Mouse (Mus musculus): ENCODE results near the gene Olfr476. TPM values are rescaled to one million over a fixed set of nuclear protein-coding genes. Genes with fewer than 3 reads are reported as not detected.
"Not testable (repeated sequence)": the region's sequence is repeated elsewhere in the genome, so short reads cannot be mapped to it uniquely, and the experiment has no call there.

Olfr476 gene
- not detected in 2 replicates for polyA plus RNA-seq (2016; fragmentation: Nextera tagmentation; extraction: Ambion mirVana)

- Histone ChIP-seq H3K27me3 (no peaks in the 10 kb centered on the region), H3K36me3 (no peaks in the 10 kb centered on the region), H3K4me2 (replicated peaks) (no peak within 1 kb of the TSS), H3K27ac (replicated peaks) (no peak within 1 kb of the TSS), H3K9me3 (no peaks in the 10 kb centered on the region), H3K4me1 (no peaks in the 10 kb centered on the region), H3K4me3 (no peak within 1 kb of the TSS), H3K9ac (replicated peaks) (no peak within 1 kb of the TSS)
- ATAC-seq (ENCODE audit: low FRiP score, low read depth), result no peak
- 57% methylated on average over 1 of the region's 1 CpGs for WGBS
Observed at GRCm38 (mm10) chr7:107964503-107964902, at the start of gene Olfr476. Olfr476 (plus strand) TSS chr7:107964803.

GRCm38 (mm10) chr7:107930146-107930545, 34.5 kb upstream of the Olfr476 start, which contains the start of gene Olfr473:
Olfr473 (plus strand) TSS chr7:107930446.
- WGBS, result 100% methylated on average over 1 of the region's 1 CpGs

GRCm38 (mm10) chr7:107952539-107952938, 12.1 kb upstream of the Olfr476 start:
- not testable (repeated sequence) for H3K4me1 ChIP-seq; H3K27ac ChIP-seq (replicated peaks); H3K9me3 ChIP-seq; H3K4me3 ChIP-seq; H3K36me3 ChIP-seq; ATAC-seq (ENCODE audit: low FRiP score, low read depth); H3K27me3 ChIP-seq; H3K9ac ChIP-seq (replicated peaks); H3K4me2 ChIP-seq (replicated peaks)
- WGBS, result 95% methylated on average over 12 of the region's 12 CpGs

More at GRCm38 (mm10) chr7:107930146-107930545, 34.5 kb upstream of the Olfr476 start, which contains the start of gene Olfr473:
- Histone ChIP-seq H3K9ac (replicated peaks) (no peak within 1 kb of the TSS), H3K9me3 (no peaks in the 10 kb centered on the region), H3K4me2 (replicated peaks) (no peak within 1 kb of the TSS), H3K27me3 (no peaks in the 10 kb centered on the region), H3K36me3 (no peaks in the 10 kb centered on the region), H3K27ac (replicated peaks) (no peak within 1 kb of the TSS), H3K4me3 (no peak within 1 kb of the TSS), H3K4me1 (no peaks in the 10 kb centered on the region)
- ATAC-seq (ENCODE audit: low FRiP score, low read depth), result no peak

GRCm38 (mm10) chr7:107954343-107954742, 10.3 kb upstream of the Olfr476 start, which contains the start of gene Olfr474:
Olfr474 (plus strand) TSS chr7:107954643.
- WGBS, result 89% methylated on average over 1 of the region's 1 CpGs
- H3K27ac ChIP-seq (replicated peaks), result no peak within 1 kb of the TSS
- no peaks in the 10 kb centered on the region for H3K4me1 ChIP-seq
- H3K9me3 ChIP-seq, result no peaks in the 10 kb centered on the region
- no peak within 1 kb of the TSS for H3K4me2 ChIP-seq (replicated peaks)
- no peaks in the 10 kb centered on the region for H3K36me3 ChIP-seq
- no peak for ATAC-seq (ENCODE audit: low FRiP score, low read depth)
- H3K4me3 ChIP-seq, result no peak within 1 kb of the TSS
- H3K9ac ChIP-seq (replicated peaks), result no peak within 1 kb of the TSS
- H3K27me3 ChIP-seq, result no peaks in the 10 kb centered on the region

GRCm38 (mm10) chr7:107986393-107986792, 21.8 kb downstream of the Olfr476 start, which contains the start of gene Olfr477:
Olfr477 (plus strand) TSS chr7:107986693.
- WGBS, result 84% methylated on average over 2 of the region's 2 CpGs
- Histone ChIP-seq H3K4me3 (no peak within 1 kb of the TSS), H3K9ac (replicated peaks) (no peak within 1 kb of the TSS), H3K36me3 (no peaks in the 10 kb centered on the region), H3K27me3 (no peaks in the 10 kb centered on the region), H3K9me3 (no peaks in the 10 kb centered on the region), H3K27ac (replicated peaks) (no peak within 1 kb of the TSS), H3K4me2 (replicated peaks) (no peak within 1 kb of the TSS), H3K4me1 (no peaks in the 10 kb centered on the region)
- no peak for ATAC-seq (ENCODE audit: low FRiP score, low read depth)

- H3K27me3 ChIP-seq; H3K4me1 ChIP-seq; H3K9me3 ChIP-seq; ATAC-seq (ENCODE audit: low FRiP score, low read depth); H3K4me3 ChIP-seq; H3K36me3 ChIP-seq; H3K9ac ChIP-seq (replicated peaks); H3K4me2 ChIP-seq (replicated peaks); H3K27ac ChIP-seq (replicated peaks): not testable (repeated sequence)
Observed at GRCm38 (mm10) chr7:108014256-108014655, 49.7 kb downstream of the Olfr476 start.

Other genes starting within 250 kb of the Olfr476 start
- 0.30 and 0.34 TPM in 2 replicates for gene Cyb5r2, start 206.8 kb upstream of the Olfr476 start, polyA plus RNA-seq (2016; fragmentation: Nextera tagmentation; extraction: Ambion mirVana)
- not detected in 2 replicates for gene Ovch2, start 163.6 kb upstream of the Olfr476 start, polyA plus RNA-seq (2016; fragmentation: Nextera tagmentation; extraction: Ambion mirVana)
- gene Olfr467, start 152.5 kb upstream of the Olfr476 start, polyA plus RNA-seq (2016; fragmentation: Nextera tagmentation; extraction: Ambion mirVana), result not detected in 2 replicates
- not detected in 2 replicates for gene Olfr469, start 139.3 kb upstream of the Olfr476 start, polyA plus RNA-seq (2016; fragmentation: Nextera tagmentation; extraction: Ambion mirVana)
- not detected in 2 replicates for gene Olfr470, start 117.3 kb upstream of the Olfr476 start, polyA plus RNA-seq (2016; fragmentation: Nextera tagmentation; extraction: Ambion mirVana)
- not detected in 2 replicates for gene Olfr472, start 66.9 kb upstream of the Olfr476 start, polyA plus RNA-seq (2016; fragmentation: Nextera tagmentation; extraction: Ambion mirVana)
- not detected in 2 replicates for gene Olfr473, start 34.4 kb upstream of the Olfr476 start, polyA plus RNA-seq (2016; fragmentation: Nextera tagmentation; extraction: Ambion mirVana)
- not detected in 2 replicates for gene Olfr474, start 10.2 kb upstream of the Olfr476 start, polyA plus RNA-seq (2016; fragmentation: Nextera tagmentation; extraction: Ambion mirVana)
- gene Olfr477, start 21.9 kb downstream of the Olfr476 start, polyA plus RNA-seq (2016; fragmentation: Nextera tagmentation; extraction: Ambion mirVana), result not detected in 2 replicates
- not detected in 2 replicates for gene Olfr478, start 69.2 kb downstream of the Olfr476 start, polyA plus RNA-seq (2016; fragmentation: Nextera tagmentation; extraction: Ambion mirVana)
- not detected in 2 replicates for gene Olfr479, start 85.9 kb downstream of the Olfr476 start, polyA plus RNA-seq (2016; fragmentation: Nextera tagmentation; extraction: Ambion mirVana)
- gene Olfr480, start 102.5 kb downstream of the Olfr476 start, polyA plus RNA-seq (2016; fragmentation: Nextera tagmentation; extraction: Ambion mirVana), result not detected in 2 replicates
- not detected in 2 replicates for gene Olfr481, start 115.1 kb downstream of the Olfr476 start, polyA plus RNA-seq (2016; fragmentation: Nextera tagmentation; extraction: Ambion mirVana)
- gene Olfr482, start 132.8 kb downstream of the Olfr476 start, polyA plus RNA-seq (2016; fragmentation: Nextera tagmentation; extraction: Ambion mirVana), result not detected in 2 replicates
- gene Olfr483, start 136.0 kb downstream of the Olfr476 start, polyA plus RNA-seq (2016; fragmentation: Nextera tagmentation; extraction: Ambion mirVana), result not detected in 2 replicates
- gene Olfr484, start 162.6 kb downstream of the Olfr476 start, polyA plus RNA-seq (2016; fragmentation: Nextera tagmentation; extraction: Ambion mirVana), result not detected in 2 replicates
- gene Olfr485, start 195.1 kb downstream of the Olfr476 start, polyA plus RNA-seq (2016; fragmentation: Nextera tagmentation; extraction: Ambion mirVana), result 0.25 TPM in 1 of 2 replicates, not detected in the other
- not detected in 2 replicates for gene Olfr486, start 207.9 kb downstream of the Olfr476 start, polyA plus RNA-seq (2016; fragmentation: Nextera tagmentation; extraction: Ambion mirVana)
- not detected in 2 replicates for gene Olfr487, start 249.8 kb downstream of the Olfr476 start, polyA plus RNA-seq (2016; fragmentation: Nextera tagmentation; extraction: Ambion mirVana)